Comparison of ENCODE assay signal across 1 mouse cellular context in the genomic region with DNA sequence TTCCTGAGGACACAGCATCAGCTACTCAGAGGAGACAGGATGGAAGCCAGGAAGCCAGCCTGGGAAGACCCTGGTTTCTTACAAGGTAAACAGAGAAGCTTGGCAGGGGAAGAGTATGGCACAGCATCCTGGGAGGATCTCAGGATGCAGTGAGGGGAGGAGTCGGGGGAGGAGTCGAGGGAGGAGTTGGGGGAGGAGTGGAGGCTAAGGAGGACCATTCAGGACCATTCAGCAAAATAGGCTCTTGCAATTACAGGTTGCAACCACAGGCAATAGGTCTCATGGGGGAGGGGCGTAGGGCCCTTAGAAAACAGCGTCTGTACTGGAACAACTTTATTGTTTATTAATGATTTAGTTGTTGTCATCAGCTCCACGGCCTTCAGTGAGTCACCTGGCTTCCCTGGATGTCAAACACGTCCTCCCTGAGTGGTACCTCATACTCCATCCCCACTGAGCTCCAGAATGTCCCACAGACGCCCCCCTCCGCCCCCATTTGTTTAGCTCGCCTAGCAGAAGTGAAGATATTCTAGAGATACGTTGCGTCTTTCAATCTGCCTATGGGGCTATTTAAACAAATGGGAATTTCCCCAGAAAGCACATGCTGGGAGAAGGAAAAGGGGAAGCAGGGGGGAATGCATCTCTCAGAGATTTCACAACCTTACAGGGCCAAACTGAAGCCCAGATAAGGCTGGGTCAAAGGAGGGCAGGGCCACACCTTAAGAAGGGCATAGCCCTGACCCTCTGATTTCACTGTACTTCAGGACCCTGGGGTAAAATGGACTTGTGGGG.
TF ChIP-seq lines count a peak whose summit lies in the region.

No protein-coding gene starts in this region.

TF ChIP-seq in CH12.LX, 34 proteins besides CTCF, POLR2A, EP300 and RAD21:
- no peak for TF ChIP-seq USF2 (conservative IDR thresholded peaks at IDR 0.05; ENCODE audit: low read depth, low read length)
- 0 out of 2 replicates have a peak, but pooled peaks have one; percentile 3 for TF ChIP-seq CHD1 (IDR thresholded peaks at IDR 0.05; ENCODE audit: low read depth, low read length)
- no peak for TF ChIP-seq ELF1 (IDR thresholded peaks at IDR 0.05; ENCODE audit: low read depth, low read length)
- peak; percentile 36; the same call in 1 of the 2 replicates for TF ChIP-seq MEF2A (IDR thresholded peaks at IDR 0.05; ENCODE audit: borderline replicate concordance, low read depth, low read length)
- TF ChIP-seq ZNF384 (IDR thresholded peaks at IDR 0.05; ENCODE audit: low read depth, low read length), result no peak
- no peak for TF ChIP-seq ZMIZ1 (IDR thresholded peaks at IDR 0.05; ENCODE audit: low read depth, low read length)
- TF ChIP-seq MAX (IDR thresholded peaks at IDR 0.05; ENCODE audit: low read length), result 0 out of 2 replicates have a peak, but pooled peaks have one; percentile 11
- peak; percentile 5 for TF ChIP-seq IRF4 (IDR thresholded peaks at IDR 0.05; ENCODE audit: low read depth, low read length)
- TF ChIP-seq PAX5 (IDR thresholded peaks at IDR 0.05; ENCODE audit: low read length), result no peak
- peak; percentile 81 for TF ChIP-seq MYC (IDR thresholded peaks at IDR 0.05; ENCODE audit: low read depth, low read length)
- peak; percentile 43; the same call in 1 of the 2 replicates for TF ChIP-seq BHLHE40 (IDR thresholded peaks at IDR 0.05; ENCODE audit: low read depth, low read length)
- TF ChIP-seq SIN3A (IDR thresholded peaks at IDR 0.05; ENCODE audit: low read length), result peak; percentile 59
- TF ChIP-seq SMC3 (IDR thresholded peaks at IDR 0.05; ENCODE audit: low read depth, low read length), result 0 out of 2 replicates have a peak, but pooled peaks have one; percentile 1
- no peak; the same call in 1 of the 2 replicates for TF ChIP-seq ETS1 (conservative IDR thresholded peaks at IDR 0.05; ENCODE audit: low read depth, low read length)
- peak; percentile 32; the same call in 1 of the 2 replicates for TF ChIP-seq MAFK (IDR thresholded peaks at IDR 0.05; ENCODE audit: insufficient replicate concordance, low read length)
- no peak for TF ChIP-seq E2F4 (IDR thresholded peaks at IDR 0.05; ENCODE audit: insufficient replicate concordance, low read depth, low read length)
- TF ChIP-seq GABPA (IDR thresholded peaks at IDR 0.05; ENCODE audit: insufficient replicate concordance, low read depth, low read length), result no peak
- TF ChIP-seq RCOR1 (conservative IDR thresholded peaks at IDR 0.05; ENCODE audit: low read depth, low read length), result no peak
- no peak for TF ChIP-seq ZKSCAN1 (IDR thresholded peaks at IDR 0.05; ENCODE audit: borderline replicate concordance, low read depth, low read length)
- TF ChIP-seq NRF1 (IDR thresholded peaks at IDR 0.05; ENCODE audit: low read depth, low read length), result no peak
- peak; percentile 80 for TF ChIP-seq CHD2 (IDR thresholded peaks at IDR 0.05; ENCODE audit: low read length)
- 0 out of 2 replicates have a peak, but pooled peaks have one; percentile 18 for TF ChIP-seq NELFE (IDR thresholded peaks at IDR 0.05; ENCODE audit: low read depth, low read length)
- TF ChIP-seq MXI1 (IDR thresholded peaks at IDR 0.05; ENCODE audit: low read depth, low read length), result peak; percentile 43; the same call in 1 of the 2 replicates
- TF ChIP-seq HCFC1 (IDR thresholded peaks at IDR 0.05; ENCODE audit: low read depth, low read length), result no peak
- TF ChIP-seq UBTF (IDR thresholded peaks at IDR 0.05; ENCODE audit: low read depth, low read length), result no peak
